Mouse (Mus musculus): Measurements from ENCODE around the gene Baz2a.
"Not testable (repeated sequence)": the region's sequence is repeated elsewhere in the genome, so short reads cannot be mapped to it uniquely, and the experiment has no call there.

The Baz2a gene

DNA sequence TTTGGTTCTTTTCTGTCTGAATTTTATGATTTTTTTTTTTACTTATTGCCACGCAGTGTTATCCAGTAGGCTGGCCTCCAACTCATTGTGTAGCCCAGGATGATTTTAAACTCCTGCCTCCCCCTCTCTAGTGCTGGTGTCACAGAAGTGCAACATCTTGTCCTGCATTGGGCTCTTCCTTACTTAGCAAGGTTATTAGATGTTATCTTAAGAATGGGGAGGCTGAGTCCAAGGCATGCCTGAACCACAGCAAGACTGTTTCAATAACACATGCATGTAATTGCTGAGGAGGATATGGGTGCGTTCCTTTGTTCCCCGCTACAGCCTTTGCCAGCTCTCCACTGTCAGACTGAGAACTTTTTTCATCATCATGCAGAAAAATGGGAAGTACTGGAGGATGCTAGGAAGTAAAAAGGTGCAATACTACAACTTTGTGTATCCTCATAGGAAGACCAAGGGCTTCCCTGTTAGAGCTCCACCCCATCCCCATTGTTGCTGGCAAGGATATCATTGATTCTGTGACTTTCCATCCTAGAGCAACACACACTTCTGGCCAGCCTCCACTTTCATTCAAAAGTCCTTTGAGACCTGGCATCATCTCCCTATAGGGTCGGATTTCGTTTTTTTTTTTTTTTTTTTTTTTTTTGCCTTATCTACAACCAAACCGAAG lies 9.4 kb upstream of the Baz2a start:
- DNase-seq (ENCODE audit: low spot score in 2 of 2) = no peak

- DNase-seq (ENCODE audit: low spot score in 2 of 2) = no peak
These were observed 8.9 kb upstream of the Baz2a start for GRCm38 (mm10) chr10:128082477-128082808.

DNA sequence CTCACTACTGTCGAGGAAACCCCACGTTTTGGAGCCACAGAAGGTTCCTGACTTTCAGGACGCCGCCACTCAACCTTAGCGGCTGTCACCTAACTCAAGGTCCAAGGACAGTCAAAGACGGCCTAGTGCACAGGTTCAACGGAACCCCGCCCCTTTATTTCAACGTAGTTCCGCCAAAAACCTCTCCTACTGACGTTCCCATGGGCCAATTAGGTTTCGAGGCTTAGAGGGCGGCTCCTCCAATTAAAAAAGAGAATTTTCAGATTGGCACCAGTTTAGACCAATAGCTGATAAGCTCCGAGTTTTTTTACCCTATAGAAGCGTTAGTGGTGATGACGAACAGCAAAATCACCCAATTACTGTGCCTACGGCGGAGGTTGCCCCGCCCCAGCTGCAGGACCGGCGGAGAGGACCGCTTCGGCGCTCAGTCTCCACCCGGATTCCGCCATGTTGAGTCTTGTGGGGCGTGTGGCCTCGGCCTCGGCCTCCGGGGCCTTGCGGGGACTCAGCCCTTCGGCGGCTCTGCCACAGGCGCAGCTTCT lies 8.4 kb upstream of the Baz2a start, which contains the start of gene Atp5b:
TSS of gene Atp5b (plus strand) at position 394 of the 542 bp plus-strand sequence.
- peak; percentile 99 to 100 for DNase-seq (ENCODE audit: low spot score in 2 of 2)

- no peak for DNase-seq (ENCODE audit: low spot score in 2 of 2)
These were observed 7.7 kb upstream of the Baz2a start for GRCm38 (mm10) chr10:128083688-128084087.

GRCm38 (mm10) chr10:128084160-128084559 lies 7.2 kb upstream of the Baz2a start:
- no peak for DNase-seq (ENCODE audit: low spot score in 2 of 2)

- DNase-seq (ENCODE audit: low spot score in 2 of 2) = no peak
These were observed 5.0 kb upstream of the Baz2a start for GRCm38 (mm10) chr10:128086391-128086790.

DNA sequence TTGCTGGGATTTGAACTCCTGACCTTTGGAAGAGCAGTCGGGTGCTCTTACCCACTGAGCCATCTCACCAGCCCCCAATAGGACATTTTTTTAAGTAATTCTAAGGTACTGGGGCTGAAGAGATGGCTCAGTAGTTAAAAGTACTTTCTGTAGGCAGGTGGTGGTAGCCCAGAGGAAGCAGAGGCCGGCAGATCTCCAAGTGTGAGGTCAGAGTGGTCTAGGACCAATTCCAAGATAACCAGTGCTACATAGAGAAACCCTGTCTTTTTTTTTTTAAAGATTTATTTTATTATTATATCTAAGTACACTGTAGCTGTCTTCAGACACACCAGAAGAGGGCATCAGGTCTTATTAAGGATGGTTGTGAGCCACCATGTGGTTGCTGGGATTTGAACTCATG lies 4.2 kb upstream of the Baz2a start:
- not testable (repeated sequence) for DNase-seq (ENCODE audit: low spot score in 2 of 2)

DNA sequence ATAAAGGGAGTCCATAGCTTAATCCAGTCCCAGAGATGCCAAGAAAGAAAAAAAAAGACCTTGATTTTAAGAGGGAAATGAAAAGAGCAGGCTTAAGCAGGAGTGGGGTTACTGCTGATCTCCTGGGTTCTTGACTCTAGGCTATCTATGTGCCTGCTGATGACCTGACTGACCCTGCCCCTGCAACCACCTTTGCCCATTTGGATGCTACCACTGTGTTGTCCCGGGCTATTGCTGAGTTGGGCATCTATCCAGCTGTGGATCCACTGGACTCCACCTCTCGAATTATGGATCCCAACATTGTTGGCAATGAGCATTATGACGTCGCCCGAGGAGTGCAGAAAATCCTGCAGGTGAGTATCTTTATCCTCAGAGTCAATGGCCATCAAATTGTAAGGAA lies 3.2 kb upstream of the Baz2a start:
- DNase-seq (ENCODE audit: low spot score in 2 of 2) = no peak

DNA sequence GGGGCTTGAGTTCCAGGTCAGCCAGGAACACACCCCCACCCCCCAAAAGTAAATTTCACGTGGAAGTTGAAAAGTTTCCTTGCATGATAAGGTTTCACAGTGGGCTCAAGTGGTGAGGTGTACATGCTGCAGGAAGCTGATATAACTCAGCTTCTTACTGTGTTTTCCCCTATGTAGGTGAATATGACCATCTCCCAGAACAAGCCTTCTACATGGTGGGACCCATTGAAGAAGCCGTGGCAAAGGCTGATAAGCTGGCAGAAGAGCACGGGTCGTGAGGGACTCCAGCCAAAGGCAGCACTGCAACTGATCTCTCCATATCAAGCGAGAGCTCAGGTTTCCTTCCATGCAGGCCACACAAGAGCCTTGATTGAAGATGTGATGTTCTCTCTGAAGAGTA lies 1.5 kb upstream of the Baz2a start:
- DNase-seq (ENCODE audit: low spot score in 2 of 2) = no peak

DNA sequence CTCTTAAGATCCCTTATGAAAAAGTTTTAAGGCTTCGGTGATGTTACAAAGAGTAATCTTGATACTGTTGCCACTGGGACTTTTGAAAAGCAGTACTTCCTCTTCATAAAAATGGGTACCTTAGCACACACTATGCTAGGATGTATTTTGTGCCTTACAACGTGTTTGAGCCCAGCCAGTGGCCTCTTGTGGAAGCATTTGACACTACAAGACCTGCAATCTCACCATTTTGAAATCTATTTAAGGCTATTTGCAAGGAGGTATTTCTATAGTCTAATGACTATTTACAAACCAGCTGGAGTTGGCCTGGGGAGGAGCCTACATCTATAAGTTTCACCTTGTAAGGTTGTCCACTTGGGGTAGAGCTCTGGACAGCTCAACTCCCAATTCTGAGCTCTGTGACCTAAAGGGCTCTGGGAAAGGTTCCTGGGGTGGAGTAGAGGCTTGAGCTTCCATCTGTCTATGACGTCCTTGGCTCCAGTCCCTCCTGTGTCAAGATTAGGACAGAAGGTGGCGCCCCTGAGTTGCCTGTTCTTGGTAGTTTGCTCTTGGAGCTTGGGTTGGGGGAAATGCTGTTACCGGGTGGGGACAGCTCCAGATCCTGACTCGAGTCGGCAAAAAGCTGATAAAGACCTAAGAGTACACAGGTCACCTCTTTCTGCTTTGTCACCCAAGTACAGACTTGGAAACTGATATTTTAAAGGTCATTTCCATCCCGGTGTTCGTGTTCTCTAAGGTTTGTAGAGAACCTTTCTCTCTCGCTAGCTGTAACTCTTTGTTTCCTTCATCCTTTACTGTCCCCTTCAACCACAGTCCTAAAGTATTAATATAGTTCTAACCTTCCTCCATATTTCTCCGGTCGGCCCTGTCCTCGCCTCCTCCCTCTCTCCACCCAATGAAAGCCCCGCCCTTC lies 470 bp upstream of the Baz2a start:
- DNase-seq (ENCODE audit: low spot score in 2 of 2) = peak in 1 of 2 experiments; percentile 93

DNA sequence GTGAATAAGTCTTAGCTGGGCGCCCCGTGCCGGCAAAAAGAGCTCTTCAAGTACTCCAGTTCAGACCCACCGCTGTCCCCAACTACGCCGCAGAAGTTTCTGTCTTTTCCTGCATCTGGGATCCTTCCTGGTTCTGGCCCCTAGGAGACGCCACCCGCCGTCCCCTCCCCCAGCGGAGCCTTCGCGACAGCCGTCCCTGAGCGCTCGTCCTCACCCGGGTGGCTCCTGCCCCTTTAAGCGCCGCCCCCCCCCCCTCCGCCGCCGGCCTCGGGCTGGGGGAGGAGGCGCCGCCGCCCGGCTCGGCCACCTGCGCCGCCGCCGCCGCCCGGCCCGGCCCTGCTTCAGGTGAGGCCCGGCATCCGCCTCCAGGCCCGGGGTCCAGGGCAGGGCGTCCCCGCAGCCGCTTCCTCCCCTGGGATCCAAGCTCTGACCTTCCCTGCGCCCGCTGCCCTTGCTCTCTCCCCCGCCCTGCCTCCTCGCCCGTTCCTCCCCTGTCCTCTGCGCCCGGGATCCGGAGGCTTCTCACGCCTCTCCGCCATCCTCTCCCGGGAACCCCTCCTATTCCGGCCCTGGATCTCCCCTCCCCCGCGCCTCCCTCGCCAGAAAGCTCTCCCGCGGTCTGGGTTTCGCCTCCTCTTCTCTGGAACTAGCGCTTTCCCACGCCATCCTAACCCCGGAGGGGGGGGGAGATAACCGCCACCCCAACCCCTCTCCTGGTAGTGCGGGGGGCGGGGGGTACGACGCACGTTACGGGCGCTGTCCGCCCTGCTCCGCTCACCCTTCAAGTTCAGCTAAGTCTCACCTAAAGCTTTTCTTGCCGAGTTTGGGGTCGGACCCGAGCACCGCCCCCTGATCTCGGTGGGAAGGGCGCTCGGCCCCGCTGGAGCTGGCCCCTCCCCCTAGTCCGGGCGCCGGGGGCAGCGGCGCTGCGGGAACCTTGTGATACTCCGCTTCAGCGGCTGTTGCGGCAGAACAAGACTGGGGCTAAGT lies 1.4 kb downstream of the Baz2a start:
- DNase-seq (ENCODE audit: low spot score in 2 of 2) = peak in 1 of 2 experiments; percentile 71

- no peak for DNase-seq (ENCODE audit: low spot score in 2 of 2)
These were observed 2.3 kb downstream of the Baz2a start for GRCm38 (mm10) chr10:128093496-128094294.

DNA sequence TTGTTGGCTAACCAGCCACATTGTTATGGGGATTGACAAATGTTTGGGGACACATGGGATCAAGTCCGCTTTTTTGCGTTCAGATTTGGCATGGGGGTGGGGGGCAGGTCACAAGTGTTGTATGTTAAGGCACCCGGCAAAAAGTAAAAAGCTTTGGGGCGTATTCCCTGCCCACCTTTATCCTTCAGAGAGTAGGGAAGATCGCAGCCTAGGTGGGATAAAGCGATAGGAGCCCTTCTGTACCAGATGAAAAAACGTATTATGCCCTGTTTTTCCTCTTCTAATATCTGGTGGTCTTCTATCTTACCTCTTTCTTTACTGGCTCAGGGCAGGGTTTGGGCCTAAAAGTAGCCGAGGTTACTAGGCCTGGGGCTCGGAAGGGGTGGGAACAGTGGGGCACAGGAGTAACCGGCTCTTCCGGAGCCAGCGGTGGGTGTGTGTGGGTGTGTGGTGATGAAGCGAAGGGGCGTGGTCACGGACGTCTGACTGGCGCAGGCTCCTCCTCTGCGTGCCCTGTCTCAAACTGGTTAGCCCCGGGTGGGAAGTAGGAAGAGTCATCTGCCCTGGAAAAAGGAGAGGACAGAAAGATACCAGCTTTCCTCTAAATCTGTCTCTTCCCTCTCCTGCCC lies 3.1 kb downstream of the Baz2a start:
- peak in 1 of 2 experiments; percentile 64 for DNase-seq (ENCODE audit: low spot score in 2 of 2)

GRCm38 (mm10) chr10:128095003-128095636 lies 3.7 kb downstream of the Baz2a start:
- DNase-seq (ENCODE audit: low spot score in 2 of 2) = no peak

DNA sequence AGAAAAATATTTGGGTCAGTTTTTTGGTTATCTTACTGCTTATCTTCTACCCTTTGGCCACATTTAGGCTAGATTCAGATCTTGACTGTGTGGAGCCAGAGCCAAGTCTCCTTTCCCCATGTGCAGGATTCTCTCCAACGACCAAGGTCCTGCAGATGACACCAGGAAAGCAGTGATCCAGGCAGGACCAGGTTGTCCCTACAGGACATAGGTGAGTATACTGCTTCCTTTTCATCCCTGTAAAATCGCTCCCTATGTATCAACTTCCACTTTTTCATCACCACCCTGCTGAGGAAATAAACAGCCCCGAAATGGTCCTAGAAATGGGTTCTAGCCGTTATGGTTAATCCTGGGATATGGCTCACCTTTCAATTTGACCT lies 4.9 kb downstream of the Baz2a start:
- DNase-seq (ENCODE audit: low spot score in 2 of 2) = no peak

- peak in 1 of 2 experiments; percentile 60 for DNase-seq (ENCODE audit: low spot score in 2 of 2)
These were observed 5.6 kb downstream of the Baz2a start for GRCm38 (mm10) chr10:128096693-128097586.

DNA sequence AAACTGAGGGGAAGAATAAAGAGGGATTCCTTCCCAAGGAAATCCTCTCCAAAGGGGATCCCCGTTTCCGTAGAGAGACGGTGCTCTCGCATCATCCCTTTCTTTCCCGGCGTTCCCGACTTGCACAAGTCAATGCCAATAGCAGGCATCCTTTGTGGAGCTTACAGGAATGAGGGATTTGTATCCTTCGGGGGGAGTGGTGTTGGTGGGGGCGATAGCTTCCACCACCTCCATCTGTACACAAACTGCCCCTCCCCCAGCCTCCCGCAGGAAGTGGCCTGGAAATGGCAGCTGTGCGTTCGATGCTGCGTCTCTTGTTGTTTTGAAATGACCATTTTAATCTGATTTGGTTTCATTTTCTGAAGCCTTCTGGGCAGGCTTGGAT lies 6.2 kb downstream of the Baz2a start:
- peak in 1 of 2 experiments; percentile 49 for DNase-seq (ENCODE audit: low spot score in 2 of 2)

- DNase-seq (ENCODE audit: low spot score in 2 of 2) = no peak
These were observed 18.9 kb downstream of the Baz2a start for GRCm38 (mm10) chr10:128110103-128110761.

Measured in left cerebral cortex, adult 9 months (tissue).